Mouse (Mus musculus) G1E (cell line): ENCODE results near the gene Ankrd39.

ENCODE experiments used
- CTCF ChIP-seq: IDR thresholded peaks from 2 replicates; pipeline ENCODE4 v1.5.1; 2012; ENCODE audit warnings: low read depth, low read length, inconsistent platforms, mixed read lengths
- GATA1 ChIP-seq: IDR thresholded peaks from 2 replicates; pipeline ENCODE4 v1.6.1; 2012; ENCODE audit warnings: borderline replicate concordance, low read length, inconsistent platforms, mixed read lengths
- POLR2AphosphoS5 ChIP-seq: IDR thresholded peaks from 2 replicates; pipeline ENCODE4 v1.6.1; 2012; ENCODE audit warnings: low read depth, low read length, inconsistent platforms; ENCODE audit not compliant: insufficient replicate concordance

GRCm38 (mm10) chr1:36530962-36531361 is 16.3 kb downstream of the Ankrd39 start:
- TF ChIP-seq CTCF = no peak
- no peak for TF ChIP-seq POLR2AphosphoS5
- no peak for TF ChIP-seq GATA1
